Mouse (Mus musculus): ENCODE data around the gene Kat8.
A peak's percentile ranks its signal among the peaks of the same experiment; 100 is the strongest.
"Not testable (repeated sequence)": the region's sequence is repeated elsewhere in the genome, so short reads cannot be mapped to it uniquely, and the experiment has no call there.

Kat8 gene

DNA sequence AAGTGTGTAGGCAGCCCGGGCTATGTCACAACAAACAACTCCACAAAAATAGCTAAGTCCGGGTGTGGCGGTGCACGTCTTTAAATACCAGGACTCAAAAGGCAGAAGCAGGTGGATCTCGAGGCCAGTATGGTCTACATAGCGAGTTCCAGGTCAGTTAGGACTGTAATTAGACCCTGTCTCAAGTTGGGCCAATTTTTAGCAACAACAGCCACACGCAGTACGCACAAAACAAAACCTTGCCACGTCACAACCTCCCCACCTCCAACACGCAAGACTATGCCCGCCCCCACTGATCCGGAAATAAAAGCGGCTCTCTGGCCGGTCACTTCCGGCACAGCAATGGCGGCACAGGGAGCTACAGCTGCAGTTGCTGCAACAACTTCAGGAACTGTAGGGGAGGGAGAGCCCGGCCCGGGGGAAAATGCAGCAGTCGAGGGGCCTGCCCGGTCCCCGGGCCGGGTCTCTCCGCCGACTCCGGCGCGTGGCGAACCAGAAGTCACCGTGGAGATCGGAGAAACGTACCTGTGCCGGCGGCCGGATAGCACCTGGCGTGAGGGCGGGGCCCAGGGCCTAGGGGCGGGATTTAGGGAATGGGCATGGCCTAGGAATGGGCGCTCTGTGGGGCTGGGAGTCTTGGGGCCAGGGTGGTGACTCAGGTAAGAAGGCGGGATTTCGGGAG lies at the start of gene Kat8:
TSS of gene Kat8 (plus strand) at position 327 of the 682 bp plus-strand sequence.
- DNase-seq, result peak; percentile 89

- DNase-seq, result no peak
These were observed 45.9 kb upstream of the Kat8 start for GRCm38 (mm10) chr7:127866434-127866833.

DNA sequence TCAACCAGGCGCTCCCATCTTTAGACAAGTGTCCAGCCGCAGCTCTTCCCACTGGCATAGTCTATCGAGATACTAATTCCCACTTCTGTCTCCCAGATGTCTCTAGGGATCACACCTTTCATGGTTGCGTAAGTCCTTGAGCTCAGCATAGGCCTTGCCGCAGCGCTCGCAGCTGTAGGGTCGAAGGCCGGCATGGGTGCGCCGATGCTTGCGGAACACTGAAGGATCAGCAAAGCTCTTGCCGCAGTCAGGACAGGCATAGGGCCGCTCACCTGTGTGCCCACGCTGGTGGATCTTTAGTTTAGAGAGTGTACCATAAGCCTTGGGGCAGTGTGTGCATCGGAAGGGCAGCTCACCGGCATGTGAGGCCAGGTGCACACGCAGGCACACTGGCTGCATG lies 44.7 kb upstream of the Kat8 start:
- no peak for DNase-seq

GRCm38 (mm10) chr7:127869149-127869810 lies 43.0 kb upstream of the Kat8 start:
- DNase-seq, result peak; percentile 15

DNA sequence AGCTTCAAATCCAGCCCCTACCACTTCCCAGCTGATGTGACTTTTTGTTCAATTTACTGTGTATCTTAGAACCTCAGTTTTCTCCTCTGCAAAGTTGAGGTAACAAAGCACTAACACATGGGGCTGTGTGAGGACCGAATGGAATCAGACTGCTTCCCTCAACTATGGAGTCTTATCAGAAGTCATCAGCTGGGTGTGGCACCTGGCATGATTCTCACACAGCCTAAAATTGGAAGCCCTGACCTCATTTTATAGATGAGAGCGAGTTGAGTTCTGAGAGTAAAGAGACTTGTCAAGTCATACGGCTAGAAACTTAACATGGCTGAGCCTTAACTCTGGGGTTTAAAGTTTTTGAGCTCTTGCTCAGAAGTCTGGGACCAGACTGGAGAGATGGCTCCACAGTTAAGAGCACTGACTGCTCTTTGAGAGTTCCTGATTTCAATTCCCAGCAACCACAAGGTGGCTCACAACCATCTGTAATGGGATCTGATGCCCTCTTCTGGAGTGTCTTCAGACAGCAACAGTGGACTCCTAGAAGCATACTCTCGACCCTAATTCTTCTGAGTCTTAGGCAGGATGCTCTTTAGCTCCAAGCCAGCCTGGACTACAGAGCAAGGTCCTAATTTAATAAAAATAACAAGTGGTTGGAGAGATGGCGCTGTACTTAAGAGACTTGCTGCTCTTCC lies 42.0 kb upstream of the Kat8 start:
- no peak for DNase-seq

DNA sequence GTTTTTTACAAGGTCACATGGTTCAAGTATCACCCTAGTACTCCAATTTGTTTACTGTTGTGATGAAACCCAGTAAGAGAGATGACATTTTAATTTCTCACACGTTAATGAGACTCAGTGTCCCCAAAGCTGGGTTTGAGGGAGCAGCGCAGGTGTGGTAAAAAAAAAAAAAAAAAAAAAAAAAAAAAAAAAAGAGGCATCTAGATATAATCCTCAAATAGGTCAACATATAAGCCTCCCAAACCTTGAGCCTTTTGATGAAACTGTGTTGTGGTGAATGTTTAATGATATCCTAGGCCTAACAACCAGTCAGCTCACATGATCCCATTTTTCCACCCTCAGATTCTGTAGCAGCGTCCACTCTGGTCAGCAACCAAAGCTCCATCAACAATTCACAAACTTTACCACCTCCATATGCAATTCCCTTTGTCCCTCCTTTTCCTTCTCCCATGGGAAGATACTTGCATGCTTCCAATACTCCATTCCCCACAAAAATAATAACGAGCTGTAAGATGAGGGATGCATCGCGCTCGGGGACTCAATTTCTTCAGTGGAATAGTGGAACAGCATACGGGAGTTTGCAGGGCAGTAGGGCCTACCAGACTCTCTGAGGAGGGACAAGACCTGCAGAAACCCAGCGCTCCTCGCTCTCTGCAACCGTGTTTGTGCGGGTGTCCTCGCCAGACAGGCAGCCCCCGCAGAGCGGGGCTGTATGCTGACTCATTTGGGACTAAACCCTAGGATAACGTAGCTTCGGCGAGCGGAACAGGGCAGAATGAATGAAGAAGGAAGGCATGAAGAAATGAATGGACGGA lies 37.3 kb upstream of the Kat8 start:
- DNase-seq, result no peak

DNA sequence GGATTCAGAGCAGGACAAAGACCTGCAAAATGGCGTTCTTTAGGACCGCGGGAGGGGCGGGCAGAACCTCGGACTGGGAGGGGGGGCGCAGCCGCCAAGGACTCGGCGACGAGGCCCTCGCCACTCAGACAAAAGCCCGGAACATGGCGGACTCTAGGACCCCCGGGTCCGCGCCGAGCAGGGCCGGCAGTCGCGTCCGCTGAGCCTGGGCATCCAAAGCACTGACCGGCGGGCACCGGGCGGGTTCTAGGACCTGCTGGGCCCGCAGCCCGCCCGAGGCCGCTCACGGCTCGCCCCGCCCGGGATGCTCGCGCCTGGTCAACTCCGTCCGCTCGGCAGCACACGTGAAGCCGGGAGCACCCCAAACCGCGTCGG lies 36.7 kb upstream of the Kat8 start:
- peak; percentile 95 for DNase-seq

DNA sequence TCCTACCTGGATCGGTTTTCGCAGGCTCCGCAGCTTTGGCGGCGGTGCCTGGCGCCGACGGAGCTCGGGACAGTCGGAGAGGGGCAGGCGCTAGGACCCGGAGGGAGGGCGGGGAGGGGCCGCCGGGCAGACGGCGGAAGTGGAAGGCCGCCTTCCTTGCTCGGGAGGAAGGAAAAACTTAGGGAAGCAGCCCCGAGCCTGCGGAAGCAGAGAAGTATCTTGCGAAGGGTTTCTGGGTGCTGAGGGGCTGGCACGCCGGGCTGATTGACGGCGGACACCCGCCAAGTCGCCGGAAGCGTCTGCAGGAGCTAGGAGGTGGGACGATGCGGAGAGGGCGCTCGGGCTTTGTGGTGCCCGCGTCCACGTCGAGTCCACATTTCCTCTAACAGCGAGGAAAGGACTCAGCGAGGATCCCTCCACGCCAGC lies 36.3 kb upstream of the Kat8 start, which contains the start of gene Zfp646:
TSS of gene Zfp646 (plus strand) at position 181 of the 426 bp plus-strand sequence.
- DNase-seq, result no peak

GRCm38 (mm10) chr7:127876467-127877348 lies 35.6 kb upstream of the Kat8 start, which contains the start of gene Zfp668:
TSS of gene Zfp668 (minus strand) at chr7:127876828.
- peak; percentile 89 for DNase-seq

DNA sequence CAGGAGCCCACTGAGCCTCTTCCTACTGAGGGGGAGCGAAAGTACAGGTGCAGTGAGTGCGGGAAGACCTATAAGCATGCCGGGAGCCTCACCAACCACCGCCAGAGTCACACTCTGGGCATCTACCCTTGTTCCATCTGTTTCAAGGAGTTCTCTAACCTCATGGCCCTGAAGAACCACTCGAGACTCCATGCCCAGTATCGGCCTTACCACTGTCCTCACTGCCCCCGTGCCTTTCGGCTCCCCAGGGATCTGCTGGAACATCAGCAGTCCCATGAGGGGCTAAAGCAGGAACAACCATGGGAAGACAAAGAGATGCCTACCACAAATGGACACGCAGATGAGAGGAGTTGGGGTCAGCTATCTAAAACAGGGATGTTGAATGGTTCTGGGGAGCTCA lies 33.0 kb upstream of the Kat8 start:
- DNase-seq, result no peak

DNA sequence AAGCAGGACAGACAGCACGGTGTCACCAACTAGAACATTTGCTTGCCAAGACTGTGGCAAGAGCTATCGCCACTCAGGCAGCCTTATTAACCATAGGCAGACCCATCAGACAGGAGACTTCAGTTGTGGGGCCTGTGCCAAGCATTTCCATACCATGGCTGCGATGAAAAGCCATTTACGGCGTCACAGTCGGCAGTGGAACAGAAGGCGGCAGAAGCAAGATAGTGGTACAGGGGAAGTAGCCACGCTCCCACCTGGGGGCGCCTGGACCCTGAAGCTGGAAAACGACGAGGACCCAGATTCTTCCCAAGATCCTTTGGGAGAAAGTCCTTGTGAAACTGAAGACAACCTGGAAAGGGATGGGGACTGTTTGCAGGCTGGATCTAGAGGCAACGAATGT lies 31.9 kb upstream of the Kat8 start:
- no peak for DNase-seq

DNA sequence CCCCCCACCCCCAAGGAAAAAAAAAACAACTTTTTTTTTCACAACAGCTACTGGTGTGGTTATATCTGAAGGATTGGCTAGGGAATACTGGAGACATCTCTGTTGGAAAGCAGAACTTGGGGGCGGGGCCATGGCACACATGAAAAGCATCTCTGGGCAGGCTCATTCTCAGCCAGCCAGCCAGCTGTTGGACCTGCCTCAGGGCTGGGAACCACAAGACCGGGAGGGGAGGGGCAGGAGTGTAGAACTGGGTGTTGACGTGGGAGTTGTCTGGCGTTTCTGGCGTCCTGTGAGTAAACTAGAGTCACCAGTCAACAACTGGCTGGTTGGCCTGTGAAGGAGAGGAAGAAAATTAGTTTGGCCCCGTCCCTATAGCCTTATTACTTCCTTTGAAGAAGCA lies 26.4 kb upstream of the Kat8 start:
- DNase-seq, result no peak

- no peak for DNase-seq
These were observed 25.8 kb upstream of the Kat8 start for GRCm38 (mm10) chr7:127886551-127886950.

DNA sequence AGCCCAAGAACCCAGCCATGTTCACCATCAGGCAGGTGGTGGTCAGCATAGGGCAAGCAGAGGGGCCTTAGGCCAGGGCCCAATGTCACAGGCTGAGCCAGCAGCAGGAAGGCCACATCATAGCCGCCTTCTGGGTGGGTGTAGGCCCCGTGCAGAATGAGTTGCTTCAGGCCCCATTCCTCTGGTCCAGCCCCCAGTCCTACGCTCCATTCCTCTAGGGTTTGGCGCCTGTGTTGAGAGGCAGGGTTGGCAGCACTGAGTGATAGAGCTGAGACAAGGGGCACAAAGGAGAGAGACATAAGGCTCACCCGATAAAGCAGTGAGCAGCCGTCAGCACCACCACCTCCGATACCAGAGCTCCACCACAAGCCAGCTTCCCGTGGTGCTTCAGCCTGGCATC lies 25.1 kb upstream of the Kat8 start:
- no peak for DNase-seq

- no peak for DNase-seq
These were observed 24.5 kb upstream of the Kat8 start for GRCm38 (mm10) chr7:127887781-127888180.

DNA sequence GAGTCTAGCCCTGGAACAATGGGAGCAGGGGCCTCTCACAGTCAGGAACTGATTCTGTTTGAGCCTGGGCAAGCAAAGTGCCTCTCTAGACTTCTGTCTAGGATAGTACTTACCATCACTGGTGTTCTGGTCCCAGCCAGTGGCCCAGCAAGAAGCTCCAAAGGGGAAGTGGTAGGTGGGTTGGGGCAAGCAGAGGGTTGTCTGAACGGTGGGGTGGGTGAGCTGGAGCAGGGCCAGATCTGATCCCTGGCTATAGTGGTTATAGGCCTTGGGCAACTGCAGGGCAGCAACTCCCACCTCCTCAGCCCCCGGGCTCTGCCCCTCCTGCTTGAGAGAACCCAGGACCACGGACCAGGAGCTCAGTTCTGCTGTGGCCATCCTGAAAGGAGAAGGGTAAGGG lies 23.5 kb upstream of the Kat8 start:
- no peak for DNase-seq

- no peak for DNase-seq
These were observed 21.5 kb upstream of the Kat8 start, which contains the start of gene Prss53 for GRCm38 (mm10) chr7:127890798-127891197. TSS of gene Prss53 (minus strand) at chr7:127890970.

- DNase-seq, result no peak
These were observed 17.8 kb upstream of the Kat8 start for GRCm38 (mm10) chr7:127894480-127894879.

DNA sequence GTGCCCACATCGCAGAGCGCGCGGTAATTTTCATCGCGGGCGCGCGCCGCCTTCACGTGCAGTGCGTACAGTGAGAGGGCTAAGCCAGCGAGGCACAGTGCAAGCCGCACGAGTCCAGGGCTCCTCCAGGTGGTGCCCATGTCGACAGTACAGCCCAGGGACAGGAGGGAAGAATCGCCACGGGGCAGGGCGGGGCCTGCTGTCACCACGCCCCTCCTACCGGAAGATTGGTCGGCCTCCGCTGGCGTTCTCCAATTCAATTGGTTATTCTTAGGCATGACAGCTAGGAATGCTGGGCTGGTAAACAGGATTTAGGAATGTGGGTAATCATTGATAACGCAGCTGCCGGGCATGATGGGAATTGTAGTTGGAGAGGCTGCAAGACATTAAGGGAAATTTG lies 16.9 kb upstream of the Kat8 start, which contains the start of the genes Gm21974 and Vkorc1:
TSS of gene Gm21974 (minus strand) at position 13 of the 400 bp plus-strand sequence.
TSS of gene Vkorc1 (minus strand) at position 176 of the 400 bp plus-strand sequence.
- peak; percentile 94 for DNase-seq

DNA sequence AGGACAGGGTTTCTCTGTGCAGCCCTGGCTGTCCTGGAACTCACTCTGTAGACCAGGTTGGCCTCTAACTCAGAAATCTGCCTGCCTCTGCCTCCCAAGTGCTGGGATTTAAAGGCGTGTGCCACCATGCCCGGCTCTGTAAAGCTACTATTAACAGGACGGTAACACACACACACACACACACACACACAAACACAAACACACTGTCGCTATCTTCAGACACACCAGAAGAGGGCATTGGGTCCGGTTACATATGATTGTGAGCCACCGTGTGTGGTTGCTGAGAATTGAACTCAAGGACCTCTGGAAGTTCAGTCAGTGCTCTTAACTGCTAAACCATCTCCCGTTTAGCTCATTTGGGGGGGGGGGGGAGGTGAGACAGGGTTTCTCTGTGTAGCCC lies 16.4 kb upstream of the Kat8 start:
- not testable (repeated sequence) for DNase-seq

GRCm38 (mm10) chr7:127896384-127896783 lies 15.9 kb upstream of the Kat8 start:
- DNase-seq, result peak; percentile 28

DNA sequence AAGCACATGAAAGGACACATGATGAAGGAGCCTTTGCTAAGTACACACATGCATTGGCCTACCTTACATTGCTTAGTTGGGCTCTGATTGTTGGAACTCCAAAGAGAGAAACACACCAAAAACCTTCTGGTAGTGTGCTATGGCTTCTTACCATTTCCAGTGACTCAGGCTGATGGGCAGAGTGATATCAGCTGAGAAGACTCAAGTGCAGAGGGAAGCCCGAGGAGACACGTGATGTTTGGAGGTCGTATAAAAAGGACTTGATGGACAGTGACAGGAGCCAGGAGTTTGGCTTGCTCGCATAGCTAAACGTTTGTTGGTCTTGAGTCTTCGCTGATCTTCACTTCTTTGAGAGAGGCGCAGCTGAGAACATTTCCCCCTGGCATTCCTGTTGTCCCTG lies 14.8 kb upstream of the Kat8 start:
- DNase-seq, result no peak
